Mouse (Mus musculus) midbrain, embryonic 13.5 days (tissue): ENCODE data around the gene Mill2. TPM values are rescaled to one million over a fixed set of nuclear protein-coding genes. Genes with fewer than 3 reads are reported as not detected.

Experiments
- ATAC-seq: fragments of 200-750 bp; cut with Nextera tagmentation; 2 replicates; pipeline ENCODE4 v1.8.0; 2017; ENCODE audit warnings: mild to moderate bottlenecking, moderate TSS enrichment, moderate library complexity
- H3K27ac ChIP-seq: fragments of 300-500 bp; sonication (generic); 2 replicates; pipeline ENCODE4 v1.5.1; 2015; ENCODE audit warnings: inconsistent platforms, mild to moderate bottlenecking, moderate library complexity
- H3K27me3 ChIP-seq: fragments of 300-500 bp; sonication (generic); 2 replicates; pipeline ENCODE4 v1.6.1; 2015; ENCODE audit warnings: mild to moderate bottlenecking, inconsistent platforms
- H3K36me3 ChIP-seq: fragments of 300-500 bp; sonication (generic); 2 replicates; pipeline ENCODE4 v1.6.1; 2015; ENCODE audit warnings: mild to moderate bottlenecking, inconsistent platforms
- H3K4me1 ChIP-seq: fragments of 300-500 bp; sonication (generic); replicated peaks from 2 replicates; pipeline ENCODE4 v1.6.1; 2015; ENCODE audit warnings: inconsistent platforms
- H3K4me2 ChIP-seq: fragments of 300-500 bp; sonication (generic); replicated peaks from 2 replicates; pipeline ENCODE4 v1.6.1; 2015; ENCODE audit warnings: moderate library complexity, mild to moderate bottlenecking, inconsistent platforms
- H3K4me3 ChIP-seq: fragments of 300-500 bp; sonication (generic); replicated peaks from 2 replicates; pipeline ENCODE4 v1.5.1; 2015; ENCODE audit warnings: mild to moderate bottlenecking, inconsistent platforms
- H3K9ac ChIP-seq: fragments of 300-500 bp; sonication (generic); replicated peaks from 2 replicates; pipeline ENCODE4 v1.6.1; 2015; ENCODE audit warnings: mild to moderate bottlenecking, inconsistent platforms
- H3K9me3 ChIP-seq: fragments of 300-500 bp; sonication (generic); 2 replicates; pipeline ENCODE4 v1.6.1; 2016; ENCODE audit warnings: mild to moderate bottlenecking, inconsistent platforms
- WGBS: fragments of 180-500 bp; shearing (Covaris S2); methylation state at CpG from one replicate; pipeline ENCODE4 v1.1.7; 2015; 5-methylcytosine and 5-hydroxymethylcytosine counted together
- polyA plus RNA-seq: library from polyadenylated mRNA; unstranded; fragments of >200 nt; fragmentation: Nextera tagmentation; extraction: Ambion mirVana; gene quantifications from 2 replicates; pipeline ENCODE4 v1.2.1, GENCODE M21; 2015

The Mill2 gene
- polyA plus RNA-seq, 1 experiment from 2014 or later, result 0.44 TPM

DNA sequence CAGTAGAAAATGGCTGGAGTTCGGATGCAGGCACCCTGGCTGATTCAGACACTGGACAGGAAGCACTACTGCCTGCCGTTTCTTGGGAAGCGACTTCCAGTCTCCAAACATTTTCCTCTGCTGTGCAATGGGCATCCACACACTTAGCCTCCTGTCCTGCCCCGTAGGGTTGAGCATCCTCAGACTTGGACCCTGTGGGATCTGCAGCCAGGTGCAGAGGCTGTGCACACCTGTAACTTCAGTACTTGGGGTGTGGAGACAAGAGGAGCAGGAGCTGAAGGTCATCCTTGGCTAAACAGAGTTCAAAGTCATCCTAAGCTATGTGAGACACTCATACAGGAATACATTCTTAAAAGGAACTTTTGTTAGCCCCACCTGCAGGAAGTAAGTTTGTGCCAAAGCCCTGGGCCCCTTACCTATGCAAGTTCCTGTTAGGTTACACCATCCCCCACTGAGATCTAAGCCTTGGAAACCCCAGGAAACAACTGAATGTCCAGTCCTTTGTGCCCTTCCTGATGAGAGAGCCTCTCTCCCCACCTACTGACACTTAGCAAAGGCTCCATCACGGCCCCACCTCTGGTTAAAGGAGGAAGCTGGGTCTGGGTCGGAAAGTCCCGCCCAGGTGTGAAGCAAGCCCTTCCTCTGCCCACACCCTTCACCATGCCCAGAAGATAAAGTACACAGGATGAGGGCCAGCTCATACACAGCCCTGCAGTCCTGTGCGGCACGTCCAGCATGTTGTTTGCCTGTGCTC is 44.4 kb downstream of the Mill2 start:
- Histone ChIP-seq H3K27me3 (no peaks in the 10 kb centered on the region), H3K36me3 (no peaks in the 10 kb centered on the region), H3K27ac (no peak overlapping the region), H3K9me3 (no peaks in the 10 kb centered on the region), H3K4me2 (no peak overlapping the region), H3K4me1 (no peaks in the 10 kb centered on the region), H3K9ac (no peak overlapping the region), H3K4me3 (no peak overlapping the region)
- 72% methylated on average over 9 of the region's 9 CpGs for WGBS
- no peak for ATAC-seq

DNA sequence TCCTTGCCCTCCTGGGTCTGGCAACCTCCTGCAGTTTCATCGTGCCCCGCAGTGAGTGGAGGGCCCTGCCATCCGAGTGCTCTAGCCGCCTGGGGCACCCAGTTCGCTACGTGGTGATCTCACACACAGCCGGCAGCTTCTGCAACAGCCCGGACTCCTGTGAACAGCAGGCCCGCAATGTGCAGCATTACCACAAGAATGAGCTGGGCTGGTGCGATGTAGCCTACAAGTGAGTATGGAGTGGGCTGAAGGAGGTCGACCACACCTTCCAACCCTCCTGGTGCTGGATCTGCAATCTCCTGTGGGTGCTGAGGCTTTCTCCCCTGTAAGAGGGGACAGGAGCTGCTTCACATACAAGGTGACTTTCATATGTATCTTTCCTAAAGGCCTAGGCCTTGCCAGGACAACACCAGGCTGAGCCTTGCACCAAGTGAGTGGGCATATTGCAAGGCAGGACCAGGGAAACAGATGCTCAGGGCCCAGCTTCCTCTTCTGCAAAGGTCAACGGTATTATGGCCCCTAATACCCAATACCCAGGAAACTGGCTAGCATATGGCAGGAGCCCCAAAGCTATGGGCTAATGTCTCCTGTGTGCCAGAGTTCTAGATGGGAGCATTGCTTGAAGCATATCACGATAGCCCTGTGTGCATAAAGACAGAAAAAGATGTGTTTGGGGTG is 45.1 kb downstream of the Mill2 start:
- H3K36me3 ChIP-seq, result no peaks in the 10 kb centered on the region
- no peaks in the 10 kb centered on the region for H3K9me3 ChIP-seq
- 0 out of 2 replicates have a peak overlapping the region, but pooled peaks have one; percentile 6 for H3K9ac ChIP-seq
- WGBS, result 71% methylated on average over 13 of the region's 13 CpGs
- no peak overlapping the region for H3K4me3 ChIP-seq
- no peaks in the 10 kb centered on the region for H3K4me1 ChIP-seq
- no peak for ATAC-seq
- no peaks in the 10 kb centered on the region for H3K27me3 ChIP-seq
- no peak overlapping the region for H3K4me2 ChIP-seq
- no peak overlapping the region for H3K27ac ChIP-seq

DNA sequence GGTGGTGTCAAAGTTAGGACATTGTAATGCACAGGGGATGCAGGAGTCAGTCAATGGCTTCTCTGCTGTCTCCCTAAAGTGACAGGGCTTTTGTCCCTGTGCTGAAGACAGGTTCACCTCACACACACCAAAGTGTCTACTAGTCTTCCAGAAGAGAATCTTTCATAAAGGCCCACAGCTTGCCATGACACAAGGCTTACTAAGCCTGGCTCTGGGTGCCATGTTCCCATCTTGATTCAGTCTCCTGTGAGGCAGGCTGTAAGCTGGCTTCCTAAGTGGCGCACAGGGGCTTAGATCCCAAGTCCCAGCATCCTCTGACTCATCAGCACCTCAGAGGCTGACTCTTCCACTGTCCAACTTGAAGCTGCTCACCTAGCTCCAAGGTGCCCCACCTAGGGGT is 47.2 kb downstream of the Mill2 start:
- Histone ChIP-seq H3K4me3 (no peak overlapping the region), H3K9me3 (no peaks in the 10 kb centered on the region), H3K4me1 (0 out of 2 replicates have a peak, but pooled peaks cover 2% of the 10 kb centered on the region), H3K9ac (no peak overlapping the region), H3K27ac (no peak overlapping the region), H3K4me2 (no peak overlapping the region), H3K27me3 (no peaks in the 10 kb centered on the region), H3K36me3 (no peaks in the 10 kb centered on the region)
- 93% methylated on average over 1 of the region's 1 CpGs for WGBS
- ATAC-seq, result no peak

DNA sequence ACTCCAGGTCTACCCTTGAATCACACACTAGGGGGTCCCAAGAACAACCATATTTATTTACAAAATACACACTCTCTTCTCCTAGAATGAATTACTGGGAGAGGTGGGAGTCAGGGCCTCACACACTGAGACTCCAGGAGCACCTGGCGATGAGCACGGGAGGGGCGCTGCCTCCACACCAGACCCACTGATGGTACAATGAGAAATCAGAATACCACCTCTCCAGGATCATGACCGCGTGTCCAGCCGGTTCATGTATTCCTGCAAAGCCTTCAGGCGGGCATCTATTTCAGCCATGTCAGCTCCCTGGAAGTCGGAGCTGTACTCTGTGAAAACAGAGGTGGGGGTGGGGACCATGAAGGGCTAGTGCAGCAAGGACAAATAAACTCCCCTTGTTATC is 51.1 kb downstream of the Mill2 start:
- H3K9me3 ChIP-seq, result no peaks in the 10 kb centered on the region
- peaks cover 23% of the 10 kb centered on the region for H3K4me1 ChIP-seq
- H3K36me3 ChIP-seq, result no peaks in the 10 kb centered on the region
- no peak overlapping the region for H3K27ac ChIP-seq
- H3K9ac ChIP-seq, result no peak overlapping the region
- 93% methylated on average over 8 of the region's 8 CpGs for WGBS
- H3K4me3 ChIP-seq, result no peak overlapping the region
- no peak overlapping the region for H3K4me2 ChIP-seq
- no peak for ATAC-seq
- H3K27me3 ChIP-seq, result peaks cover 11% of the 10 kb centered on the region

DNA sequence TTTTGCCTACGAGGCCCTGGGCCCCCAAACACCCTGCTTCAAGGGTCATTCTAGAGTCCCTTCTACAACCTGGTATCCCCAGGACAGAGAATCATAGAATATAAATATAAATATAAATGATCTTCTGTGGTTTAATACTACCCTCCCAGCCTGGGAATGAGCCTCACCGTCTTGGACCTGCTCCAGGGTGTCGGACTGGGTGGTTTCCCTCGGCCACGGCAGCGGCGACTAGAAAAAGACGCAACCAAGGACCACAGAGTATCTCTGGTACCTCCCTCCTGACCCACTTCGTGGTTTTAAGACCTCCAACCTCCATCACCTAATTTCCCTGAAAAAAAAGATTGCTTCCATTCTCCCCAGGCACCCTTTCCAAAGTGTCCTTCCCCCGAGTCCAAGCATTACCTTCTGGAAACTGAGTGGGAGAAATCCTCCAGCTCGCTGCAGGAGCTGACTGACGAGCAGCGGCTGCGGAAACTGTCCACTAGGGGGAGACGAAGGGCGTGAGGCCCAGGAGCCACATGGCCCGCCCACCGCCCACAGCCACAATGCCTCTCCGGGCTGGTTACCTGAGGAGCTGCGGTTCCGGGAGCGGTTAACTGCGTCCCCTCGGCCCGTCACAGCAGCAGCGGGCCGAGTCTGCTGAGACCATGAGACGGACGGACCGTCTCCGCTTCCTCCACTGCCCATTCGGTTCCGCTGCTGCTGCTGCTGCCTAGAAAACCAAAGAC is 52.3 kb downstream of the Mill2 start:
- peak; percentile 63 for ATAC-seq
- Histone ChIP-seq H3K9ac (peak overlapping the region; percentile 71), H3K4me2 (peak overlapping the region; percentile 77), H3K4me3 (peak overlapping the region; percentile 48), H3K36me3 (no peaks in the 10 kb centered on the region), H3K27ac (no peak overlapping the region), H3K27me3 (peaks cover 11% of the 10 kb centered on the region), H3K4me1 (peaks cover 30% of the 10 kb centered on the region), H3K9me3 (no peaks in the 10 kb centered on the region)
- 22% methylated on average over 33 of the region's 33 CpGs for WGBS

DNA sequence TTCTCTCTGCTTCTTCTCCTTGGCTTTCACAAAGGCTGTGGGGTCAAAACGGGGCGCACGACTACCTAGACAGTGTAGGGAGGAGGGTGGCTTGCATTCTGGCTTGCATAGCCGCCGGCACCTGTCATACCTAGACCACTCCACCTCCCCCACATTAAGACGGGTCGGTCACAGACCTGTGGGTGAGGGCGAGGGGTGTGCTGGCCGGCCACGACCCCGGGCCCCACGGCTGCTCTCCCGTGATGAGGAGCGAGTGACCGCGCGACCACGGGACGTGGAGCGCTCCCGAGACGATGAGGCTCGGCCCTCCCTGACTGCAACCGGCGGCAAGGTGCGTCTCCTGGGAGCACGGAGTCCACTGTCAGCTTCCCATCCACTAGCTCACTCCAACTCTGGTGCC is 53.2 kb downstream of the Mill2 start:
- H3K9me3 ChIP-seq, result no peaks in the 10 kb centered on the region
- ATAC-seq, result peak; percentile 55
- peak overlapping the region; percentile 77 for H3K4me2 ChIP-seq
- H3K4me1 ChIP-seq, result peaks cover 32% of the 10 kb centered on the region
- H3K4me3 ChIP-seq, result peak overlapping the region; percentile 48
- 29% methylated on average over 27 of the region's 27 CpGs for WGBS
- H3K27me3 ChIP-seq, result peaks cover 11% of the 10 kb centered on the region
- no peaks in the 10 kb centered on the region for H3K36me3 ChIP-seq
- H3K9ac ChIP-seq, result peak overlapping the region; percentile 71; the same call in 1 of the 2 replicates
- H3K27ac ChIP-seq, result no peak overlapping the region

DNA sequence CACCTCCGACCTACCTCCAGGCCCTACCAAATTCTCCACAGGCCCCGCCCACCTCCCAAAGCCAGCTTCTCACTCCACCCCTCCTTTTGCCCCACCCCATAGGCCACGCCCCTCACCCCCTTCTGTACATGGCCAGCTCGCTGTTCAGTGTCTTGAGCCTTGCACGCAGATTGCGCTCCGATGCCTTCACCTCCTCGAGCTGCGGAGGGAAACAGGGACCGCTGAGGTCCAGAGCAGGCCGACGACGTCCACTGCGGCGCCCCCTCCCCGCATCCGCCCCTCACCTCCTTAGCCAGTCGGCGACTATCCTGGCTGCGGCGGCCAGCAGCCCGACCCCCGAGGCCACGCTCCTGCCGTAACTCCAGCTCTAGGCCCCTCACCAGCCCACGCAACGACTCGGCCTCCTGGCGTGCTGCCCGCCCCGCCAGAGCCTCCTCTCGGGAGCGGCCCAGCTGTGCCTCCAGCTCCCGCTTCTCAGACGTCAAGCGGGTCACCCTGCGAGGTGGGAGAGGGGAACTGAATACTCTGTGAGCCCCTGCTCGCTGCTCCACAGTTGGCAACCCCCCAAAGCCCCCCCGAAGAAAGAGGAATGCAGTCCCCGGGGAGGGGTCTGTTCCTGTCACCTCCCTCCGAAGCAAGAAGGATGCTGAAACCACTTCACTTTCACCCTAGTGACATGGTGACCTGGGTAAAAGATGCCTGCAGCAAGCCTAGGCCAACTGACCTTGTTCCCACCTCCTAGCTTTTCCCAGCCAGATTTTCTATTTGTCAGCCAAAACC is 54.1 kb downstream of the Mill2 start:
- peaks cover 32% of the 10 kb centered on the region for H3K4me1 ChIP-seq
- no peak overlapping the region for H3K27ac ChIP-seq
- peak; percentile 25 for ATAC-seq
- H3K4me3 ChIP-seq, result peak overlapping the region; percentile 48
- no peaks in the 10 kb centered on the region for H3K9me3 ChIP-seq
- H3K27me3 ChIP-seq, result peaks cover 11% of the 10 kb centered on the region
- H3K4me2 ChIP-seq, result peak overlapping the region; percentile 77
- H3K9ac ChIP-seq, result peak overlapping the region; percentile 74
- no peaks in the 10 kb centered on the region for H3K36me3 ChIP-seq
- WGBS, result under 1% methylated on average over 41 of the region's 41 CpGs

DNA sequence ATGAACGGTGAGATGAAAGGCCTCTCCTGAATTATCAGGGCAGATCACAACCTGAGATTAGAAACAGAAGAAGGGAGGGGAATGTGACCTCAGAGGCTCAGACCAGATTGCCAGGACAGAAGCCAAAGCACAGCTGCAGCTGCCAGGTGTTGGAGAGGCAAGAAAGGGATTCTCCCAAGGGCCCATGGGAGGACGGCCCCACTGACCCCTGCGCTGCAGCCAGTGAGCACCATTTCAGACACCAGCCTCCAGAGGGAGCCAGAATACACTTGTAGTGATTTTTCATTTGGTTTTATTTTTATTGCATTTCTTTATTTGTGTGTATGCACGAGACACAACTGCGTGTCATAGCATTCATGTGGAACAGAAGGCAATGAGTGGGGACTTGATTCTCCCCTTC is 56.8 kb downstream of the Mill2 start:
- H3K9me3 ChIP-seq, result no peaks in the 10 kb centered on the region
- H3K4me3 ChIP-seq, result no peak overlapping the region
- peaks cover 32% of the 10 kb centered on the region for H3K4me1 ChIP-seq
- no peak for ATAC-seq
- H3K36me3 ChIP-seq, result peaks cover 9% of the 10 kb centered on the region; the same call in 1 of the 2 replicates
- H3K9ac ChIP-seq, result no peak overlapping the region
- H3K27me3 ChIP-seq, result peaks cover 11% of the 10 kb centered on the region
- no peak overlapping the region for H3K4me2 ChIP-seq
- WGBS, result 28% methylated on average over 5 of the region's 5 CpGs
- 0 out of 2 replicates have a peak overlapping the region, but pooled peaks have one; percentile 5 for H3K27ac ChIP-seq

DNA sequence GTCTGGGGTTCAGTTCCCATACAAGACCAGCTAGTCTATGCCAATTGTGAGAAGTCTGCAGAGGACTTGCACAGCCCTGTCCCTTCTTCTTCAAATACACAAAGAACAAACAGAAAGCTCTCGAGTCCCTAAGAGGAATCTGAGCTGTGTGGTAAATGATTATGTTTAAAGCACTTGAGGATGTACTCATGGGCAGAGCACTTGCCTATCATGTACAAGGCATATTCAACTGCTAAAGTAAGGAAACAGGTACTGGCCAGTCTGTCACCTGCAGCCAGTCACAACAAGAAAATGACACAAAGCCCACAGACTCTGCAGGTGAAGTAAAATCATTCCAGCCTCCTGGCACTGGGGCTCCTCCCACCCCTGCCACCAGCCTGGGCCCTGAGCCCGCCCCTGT is 60.7 kb downstream of the Mill2 start:
- Histone ChIP-seq H3K9me3 (no peaks in the 10 kb centered on the region), H3K4me3 (no peak overlapping the region), H3K27ac (no peak overlapping the region), H3K27me3 (no peaks in the 10 kb centered on the region), H3K9ac (no peak overlapping the region), H3K36me3 (peaks cover 17% of the 10 kb centered on the region; the same call in 1 of the 2 replicates), H3K4me2 (no peak overlapping the region), H3K4me1 (peaks cover 9% of the 10 kb centered on the region)
- 93% methylated on average over 2 of the region's 2 CpGs for WGBS
- ATAC-seq, result no peak

DNA sequence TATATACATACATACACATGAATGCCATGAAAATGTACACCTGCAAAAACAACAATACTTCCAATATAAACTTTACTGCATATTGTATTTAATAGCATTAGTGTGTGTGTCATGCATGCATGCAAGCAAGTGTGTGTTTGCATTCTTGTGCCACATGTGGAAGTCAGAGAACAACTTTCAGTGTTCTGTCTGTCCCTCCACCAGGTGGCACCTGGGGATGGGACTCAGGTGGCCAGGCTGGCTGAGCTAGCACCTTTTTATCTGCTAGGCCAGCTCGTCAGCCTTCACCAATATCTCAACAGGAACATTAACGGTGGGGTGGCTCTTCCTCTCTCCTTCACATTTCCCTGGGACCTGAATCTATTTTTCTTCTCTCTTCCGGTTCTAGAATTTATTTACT is 62.7 kb downstream of the Mill2 start:
- Histone ChIP-seq H3K9ac (no peak overlapping the region), H3K27ac (no peak overlapping the region), H3K36me3 (peaks cover 17% of the 10 kb centered on the region; the same call in 1 of the 2 replicates), H3K4me1 (no peaks in the 10 kb centered on the region), H3K4me2 (no peak overlapping the region), H3K27me3 (no peaks in the 10 kb centered on the region), H3K4me3 (no peak overlapping the region), H3K9me3 (no peaks in the 10 kb centered on the region)
- 67% methylated on average over 3 of the region's 3 CpGs for WGBS
- no peak for ATAC-seq

DNA sequence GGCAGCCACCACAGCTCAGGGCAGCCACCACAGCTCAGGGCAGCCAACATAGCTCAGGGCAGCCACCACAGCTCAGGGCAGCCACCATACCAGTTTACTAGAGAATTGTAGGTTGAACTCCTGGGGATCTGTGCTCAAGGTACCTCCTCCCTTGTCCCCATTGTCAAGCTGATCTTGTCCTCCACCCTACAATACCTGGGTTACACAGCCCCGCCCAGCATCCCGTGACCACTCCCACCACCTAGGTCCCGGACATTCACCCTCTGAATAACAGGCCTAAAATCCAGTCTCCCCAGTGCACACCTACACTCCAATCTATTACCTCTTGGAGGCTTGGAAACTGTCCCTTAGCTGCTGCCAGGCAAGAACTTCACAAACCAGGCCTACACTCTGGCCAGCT is 65.2 kb downstream of the Mill2 start:
- Histone ChIP-seq H3K27me3 (no peaks in the 10 kb centered on the region), H3K27ac (no peak overlapping the region), H3K4me3 (no peak overlapping the region), H3K9me3 (no peaks in the 10 kb centered on the region), H3K36me3 (peaks cover 17% of the 10 kb centered on the region; the same call in 1 of the 2 replicates), H3K4me1 (peaks cover 20% of the 10 kb centered on the region), H3K9ac (no peak overlapping the region), H3K4me2 (no peak overlapping the region)
- WGBS, result 79% methylated on average over 3 of the region's 3 CpGs
- ATAC-seq, result no peak
